Mouse (Mus musculus) common myeloid progenitor, adult 5-6 weeks (primary cell): ENCODE measurements at regions not wholly inside any gene's neighbourhood (a gene's known extent, or its start where the extent isn't known, plus 50 kb on each side); places are given as distances from the start of the nearest gene placed in this dataset.

ENCODE experiments used
- ATAC-seq: replicated peaks from 2 replicates; pipeline ENCODE4 v1.8.0; 2016; ENCODE audit warnings: low read depth, mild to moderate bottlenecking, moderate TSS enrichment, inconsistent platforms; ENCODE audit not compliant: poor library complexity, severe bottlenecking

GRCm38 (mm10) chr11:8148485-8148825, 515.9 kb downstream of the Tns3 start:
- no peak for ATAC-seq

DNA sequence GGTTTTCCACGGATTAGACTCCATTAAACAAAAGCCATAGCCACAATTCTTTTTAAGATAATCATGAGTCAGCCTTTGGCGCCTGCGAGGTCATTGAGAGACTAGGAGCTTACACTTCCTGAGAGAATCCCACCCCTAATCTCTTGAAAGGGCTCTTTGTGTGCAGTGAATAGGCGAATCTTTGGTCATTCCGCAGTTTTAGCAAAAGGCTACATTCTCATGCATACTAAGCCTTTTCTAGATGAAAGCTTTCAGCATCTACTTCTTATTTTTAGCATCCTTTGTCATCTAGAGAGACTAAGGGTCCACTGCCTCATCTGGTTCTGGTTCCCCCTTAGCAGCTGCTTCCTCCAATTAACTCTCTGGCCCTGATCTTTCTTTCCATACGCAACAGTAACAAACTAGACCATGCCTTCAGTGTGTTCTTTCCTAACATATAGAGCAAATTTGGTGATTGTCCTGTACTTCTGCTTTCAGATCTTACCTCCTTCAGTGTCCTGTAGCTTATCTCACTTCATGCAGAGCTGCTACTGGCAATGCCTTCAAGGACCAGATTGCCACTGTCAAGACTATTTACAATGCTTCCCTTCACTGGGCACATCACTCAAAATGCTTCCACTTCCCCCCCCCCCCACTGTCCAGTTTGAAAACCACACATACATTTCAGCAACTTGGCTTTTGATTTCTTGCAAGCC, 516.4 kb downstream of the Tns3 start:
- no peak for ATAC-seq

DNA sequence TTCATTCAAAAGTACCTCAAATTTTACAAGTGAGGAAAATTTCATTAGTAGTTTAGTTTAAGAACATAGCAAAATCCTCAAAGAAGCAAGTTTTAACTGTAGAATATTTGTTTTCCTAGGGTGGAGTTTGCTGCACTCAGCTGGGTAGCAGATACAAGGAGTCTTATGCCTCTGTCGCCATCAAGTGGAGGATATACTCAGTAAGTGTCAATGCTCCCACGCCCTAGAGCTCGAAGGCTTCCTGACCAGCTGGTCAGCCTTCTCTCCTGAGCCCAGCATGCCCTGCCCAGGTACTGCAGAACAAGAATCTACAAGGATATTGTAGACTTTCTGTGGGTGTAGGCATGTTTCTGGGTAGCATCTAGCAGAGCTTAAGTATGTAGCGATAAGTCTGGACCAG, 527.0 kb downstream of the Tns3 start:
- no peak for ATAC-seq

DNA sequence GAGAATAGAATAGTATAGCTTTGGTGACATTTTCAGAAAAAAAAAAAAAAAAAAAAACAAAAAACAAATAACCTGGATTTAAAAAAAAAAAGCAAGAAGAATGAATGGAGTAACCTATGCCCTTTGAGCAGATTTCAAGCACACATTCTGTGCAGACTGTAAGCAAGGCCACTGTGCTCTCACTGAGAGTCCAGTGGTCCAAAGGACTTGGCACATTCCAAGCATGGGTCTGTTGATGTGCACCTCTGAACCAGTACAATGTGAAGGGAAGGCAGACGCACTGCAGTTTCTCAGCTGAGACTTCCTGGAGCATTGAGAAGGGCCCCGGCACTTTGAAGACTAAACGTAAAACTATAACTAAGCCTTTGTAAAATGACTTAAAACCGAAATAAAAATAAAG, 527.7 kb downstream of the Tns3 start:
- ATAC-seq = no peak

DNA sequence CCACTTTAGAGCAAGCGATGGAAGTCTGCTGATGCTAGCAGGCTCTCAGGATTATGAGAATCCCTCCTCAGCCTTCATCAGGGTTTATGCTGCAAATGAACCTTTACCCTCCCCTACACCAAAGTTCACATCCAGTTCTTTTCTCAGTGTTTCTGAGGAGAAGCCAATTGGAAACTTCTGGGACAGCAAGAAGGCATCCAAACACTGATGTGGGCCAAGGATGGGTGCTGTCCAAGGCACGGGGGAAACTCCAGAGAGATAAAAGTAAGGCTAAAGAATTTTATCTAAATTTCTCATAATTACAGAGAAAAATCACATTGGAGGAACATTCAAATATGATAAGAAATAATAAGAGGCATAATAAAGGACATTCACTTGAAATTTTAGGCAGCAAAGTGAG, 555.0 kb downstream of the Tns3 start:
- no peak for ATAC-seq

DNA sequence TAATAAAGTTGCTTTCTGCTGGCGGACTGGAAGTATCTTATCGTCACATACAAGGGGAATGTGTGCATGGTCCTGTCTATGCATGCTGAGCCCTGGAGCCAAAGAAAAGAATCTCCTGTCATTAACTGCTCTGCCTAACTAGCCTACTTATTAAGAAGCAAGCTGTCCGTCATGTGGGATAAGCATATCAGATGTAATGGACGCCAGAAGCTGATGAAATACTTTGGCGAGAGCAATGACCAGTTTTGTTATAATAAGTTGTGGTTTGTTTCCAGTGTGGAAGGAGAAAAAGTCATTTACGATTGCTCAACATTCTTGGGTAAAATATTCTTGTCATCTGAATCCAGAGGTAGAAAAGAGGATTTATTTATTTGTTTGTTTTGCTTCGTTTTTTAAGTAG, 563.2 kb downstream of the Tns3 start:
- no peak for ATAC-seq

- ATAC-seq = no peak
Measured at GRCm38 (mm10) chr11:8084328-8084727, 580.0 kb downstream of the Tns3 start.

DNA sequence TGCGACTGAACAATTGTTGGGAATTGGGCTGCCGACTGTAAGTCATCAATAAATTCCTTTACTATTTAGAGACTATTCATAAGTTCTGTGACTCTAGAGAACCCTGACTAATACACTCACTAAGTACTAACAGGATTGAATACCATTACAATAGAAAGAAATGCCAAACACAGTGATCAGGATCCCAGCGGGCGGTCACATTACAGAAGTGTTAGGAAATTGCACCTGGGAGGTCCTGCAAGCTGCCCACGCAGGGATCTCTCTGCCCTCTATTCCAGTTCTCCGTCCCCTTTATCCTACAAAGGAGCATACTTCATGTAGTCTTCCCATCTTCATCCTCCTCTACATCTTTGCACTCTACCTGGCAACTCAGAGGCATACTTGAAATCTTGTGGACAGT, 581.5 kb downstream of the Tns3 start:
- no peak for ATAC-seq

GRCm38 (mm10) chr11:8073321-8073720, 591.0 kb downstream of the Tns3 start:
- no peak for ATAC-seq

DNA sequence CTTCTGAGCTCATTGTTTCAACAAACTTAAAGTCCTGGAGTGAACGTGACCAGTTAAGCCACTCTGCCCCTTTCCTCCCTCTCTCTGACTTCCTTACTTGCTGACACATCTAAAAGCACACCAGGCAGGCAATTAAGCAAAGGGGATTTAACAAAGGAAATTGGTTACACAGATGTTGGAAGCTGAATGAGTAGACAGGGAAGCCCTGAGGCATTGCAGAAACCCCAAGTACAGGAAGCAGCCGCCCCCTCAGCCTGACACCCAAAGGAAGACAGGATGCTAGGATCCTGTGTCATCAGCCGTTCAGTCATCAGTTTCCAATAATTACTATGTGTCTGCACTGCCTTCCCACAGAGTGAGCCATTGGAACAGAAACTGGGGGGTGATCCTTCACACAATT, 595.5 kb downstream of the Tns3 start:
- no peak for ATAC-seq

DNA sequence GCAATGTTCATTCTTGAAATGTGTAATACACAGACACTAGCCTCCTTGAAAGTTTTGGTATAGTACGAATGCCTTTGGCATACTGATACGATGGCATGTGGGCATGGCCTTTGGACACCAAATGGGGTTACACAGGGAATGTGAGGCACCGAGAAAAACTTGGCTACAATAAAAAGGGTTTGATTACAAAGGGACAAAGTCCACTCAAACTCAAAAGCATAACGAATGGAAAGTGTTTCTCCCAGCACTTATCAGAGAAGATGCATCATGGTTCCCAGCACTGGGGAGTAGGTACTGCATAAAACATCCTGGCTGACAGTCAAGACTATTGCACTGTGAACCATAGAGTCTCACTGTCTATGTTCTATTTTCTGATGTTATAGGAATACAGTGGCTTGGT, 597.0 kb downstream of the Tns3 start:
- no peak for ATAC-seq

- ATAC-seq = no peak
Measured at GRCm38 (mm10) chr11:8065811-8066210, 598.5 kb downstream of the Tns3 start.

GRCm38 (mm10) chr11:8065086-8065485, 599.2 kb downstream of the Tns3 start:
- no peak for ATAC-seq

DNA sequence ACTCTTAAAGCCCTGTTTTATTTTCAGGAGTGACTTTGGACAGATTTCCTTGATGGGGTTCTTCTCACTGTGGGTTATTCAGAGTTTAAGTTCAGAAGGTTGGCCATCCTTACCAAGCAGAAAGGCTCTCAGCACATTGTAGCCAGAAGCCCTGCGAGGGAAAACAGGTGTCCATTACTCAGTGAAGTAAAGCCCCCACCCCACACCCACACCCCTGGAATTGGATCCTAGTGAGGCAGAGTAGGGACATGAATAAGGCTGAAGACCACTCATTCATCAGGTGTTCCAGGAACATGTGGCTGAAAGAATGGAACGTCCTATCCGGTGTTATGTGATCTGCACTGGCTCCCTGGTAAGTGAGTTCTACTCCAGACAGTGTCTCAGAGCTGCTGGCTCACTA, 602.3 kb downstream of the Tns3 start:
- no peak for ATAC-seq

GRCm38 (mm10) chr11:8061573-8061972, 602.8 kb downstream of the Tns3 start:
- no peak for ATAC-seq

DNA sequence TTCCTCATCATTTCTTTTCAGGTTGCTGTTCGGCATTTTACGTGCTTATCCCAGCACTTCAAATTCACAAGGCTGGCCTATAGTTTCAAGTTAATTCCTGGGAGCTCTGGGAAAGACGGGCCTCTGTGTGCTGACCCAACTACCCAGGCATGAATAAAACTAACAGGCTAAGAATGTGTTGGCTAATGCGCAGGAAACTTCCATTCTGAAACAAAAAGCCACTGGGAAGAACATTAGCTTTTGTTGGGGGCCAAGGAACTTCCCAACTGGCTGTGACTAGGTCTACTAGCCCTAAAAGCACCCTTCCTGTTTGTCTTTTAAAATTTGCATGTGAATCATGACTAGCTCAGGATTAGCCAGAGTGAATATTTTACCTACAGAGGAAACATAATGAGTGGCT, 612.8 kb downstream of the Tns3 start:
- no peak for ATAC-seq

DNA sequence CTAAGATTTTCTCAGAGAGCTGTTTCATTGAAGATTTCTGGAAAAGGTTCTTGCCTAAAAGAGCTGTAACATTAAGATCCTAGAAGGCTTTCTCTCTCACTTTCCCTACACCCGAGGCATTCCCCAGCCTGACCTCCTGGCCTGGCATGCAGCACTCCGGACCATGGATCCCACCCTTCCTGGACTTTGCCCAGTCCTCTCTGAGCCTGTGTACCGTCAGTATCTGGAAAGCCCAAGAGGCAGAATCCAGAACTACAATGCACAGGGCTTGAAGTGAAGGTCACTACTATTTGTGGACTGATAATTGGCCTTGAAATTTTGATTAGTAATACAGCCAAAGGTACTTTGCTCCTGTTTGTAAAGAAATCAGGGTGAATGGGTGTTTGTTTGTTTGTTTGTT, 619.2 kb downstream of the Tns3 start:
- ATAC-seq = no peak

DNA sequence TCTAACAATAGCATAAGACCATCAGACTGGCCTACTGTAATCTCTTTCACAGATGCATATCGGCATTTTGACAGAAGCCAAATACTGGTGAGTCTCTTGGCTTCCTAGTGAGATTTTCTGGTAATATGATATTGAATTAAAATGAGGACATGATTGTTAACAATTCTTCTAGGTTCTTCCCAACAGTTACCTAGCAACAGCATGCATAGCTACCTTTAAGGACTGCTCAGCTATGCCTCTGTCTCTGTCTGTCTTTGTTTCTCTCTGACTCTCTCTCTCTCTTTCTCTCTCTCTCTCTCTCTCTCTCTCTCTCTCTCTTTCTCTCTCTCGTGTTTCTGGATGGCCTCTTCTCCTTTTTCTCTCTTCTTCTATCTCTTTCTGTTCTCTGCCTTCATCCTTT, 634.2 kb downstream of the Tns3 start:
- no peak for ATAC-seq

GRCm38 (mm10) chr11:8007801-8008200, 656.5 kb downstream of the Tns3 start:
- ATAC-seq = no peak

- ATAC-seq = no peak
Measured at GRCm38 (mm10) chr11:7981031-7981430, 683.3 kb downstream of the Tns3 start.

DNA sequence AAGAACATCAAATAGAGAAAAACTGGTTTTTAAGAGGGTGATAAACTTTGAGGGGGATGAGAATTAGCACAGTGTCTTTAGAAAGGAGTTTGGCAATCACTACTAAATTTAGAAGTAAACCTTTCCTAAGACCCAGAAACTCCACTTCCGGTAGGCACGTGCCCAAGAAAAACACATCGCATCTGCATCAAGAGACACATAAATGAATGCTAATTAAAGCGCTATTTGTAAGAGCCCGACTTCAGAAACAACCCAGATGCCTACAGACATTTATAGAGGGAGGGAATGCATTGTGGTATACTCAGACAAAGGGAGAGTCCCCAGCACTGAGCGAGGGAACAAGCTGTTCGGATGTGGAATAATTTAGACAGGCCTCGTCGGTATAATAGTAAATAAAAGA, 688.5 kb downstream of the Tns3 start:
- ATAC-seq = no peak

- ATAC-seq = no peak
Measured at GRCm38 (mm10) chr11:7949931-7950330, 714.4 kb downstream of the Tns3 start.
